Mouse (Mus musculus) brain, embryonic 18.5 days (tissue): ENCODE data around the gene Amer2.
A peak's percentile ranks its signal among the peaks of the same experiment; 100 is the strongest.

ENCODE experiments used
- DNase-seq: peaks from one replicate; pipeline ENCODE4 v3.0.0-alpha.2; 2012; ENCODE audit warnings: low read depth, low spot score

Gene Amer2

GRCm38 (mm10) chr14:60386591-60387501 lies 13.8 kb downstream of the Amer2 start:
- DNase-seq = no peak

GRCm38 (mm10) chr14:60388332-60388731 lies 15.3 kb downstream of the Amer2 start:
- no peak for DNase-seq

GRCm38 (mm10) chr14:60392202-60392601 lies 19.1 kb downstream of the Amer2 start:
- no peak for DNase-seq

- no peak for DNase-seq
These were observed 24.3 kb downstream of the Amer2 start for GRCm38 (mm10) chr14:60397321-60397720.

- no peak for DNase-seq
These were observed 25.8 kb downstream of the Amer2 start for GRCm38 (mm10) chr14:60398861-60399260.

GRCm38 (mm10) chr14:60403228-60403627 lies 30.2 kb downstream of the Amer2 start:
- DNase-seq = no peak

- DNase-seq = no peak
These were observed 32.8 kb downstream of the Amer2 start for GRCm38 (mm10) chr14:60405829-60406228.

GRCm38 (mm10) chr14:60406543-60406942 lies 33.5 kb downstream of the Amer2 start:
- DNase-seq = no peak

GRCm38 (mm10) chr14:60407319-60407718 lies 34.3 kb downstream of the Amer2 start:
- DNase-seq = no peak

- peak; percentile 69 for DNase-seq
These were observed 36.8 kb downstream of the Amer2 start for GRCm38 (mm10) chr14:60409702-60410491.

- no peak for DNase-seq
These were observed 38.2 kb downstream of the Amer2 start for GRCm38 (mm10) chr14:60411229-60411628.

GRCm38 (mm10) chr14:60414691-60415090 lies 41.6 kb downstream of the Amer2 start:
- peak; percentile 87 for DNase-seq

GRCm38 (mm10) chr14:60417924-60418323 lies 44.9 kb downstream of the Amer2 start:
- no peak for DNase-seq

- DNase-seq = no peak
These were observed 49.9 kb downstream of the Amer2 start for GRCm38 (mm10) chr14:60422920-60423319.

GRCm38 (mm10) chr14:60424174-60424573 lies 51.1 kb downstream of the Amer2 start:
- DNase-seq = no peak

GRCm38 (mm10) chr14:60425553-60425952 lies 52.5 kb downstream of the Amer2 start:
- DNase-seq = no peak

GRCm38 (mm10) chr14:60427896-60428295 lies 54.8 kb downstream of the Amer2 start:
- DNase-seq = no peak

- DNase-seq = no peak
These were observed 56.5 kb downstream of the Amer2 start for GRCm38 (mm10) chr14:60429513-60429912.

- no peak for DNase-seq
These were observed 58.5 kb downstream of the Amer2 start for GRCm38 (mm10) chr14:60431515-60431914.

GRCm38 (mm10) chr14:60432136-60432535 lies 59.1 kb downstream of the Amer2 start:
- no peak for DNase-seq

- DNase-seq = no peak
These were observed 62.5 kb downstream of the Amer2 start for GRCm38 (mm10) chr14:60435515-60435914.

- DNase-seq = no peak
These were observed 63.3 kb downstream of the Amer2 start for GRCm38 (mm10) chr14:60436364-60436763.
